Mouse (Mus musculus) layer of hippocampus, adult 11-12 months (tissue): ENCODE data around the gene Dnajc15.
"Not testable (repeated sequence)": the region's sequence is repeated elsewhere in the genome, so short reads cannot be mapped to it uniquely, and the experiment has no call there.

Experiments
- DNase-seq: peaks from one replicate; pipeline ENCODE4 v3.0.0; 2022; ENCODE audit warnings: low spot score

Dnajc15 gene

GRCm38 (mm10) chr14:77874304-77875241 lies at the start of gene Dnajc15:
Dnajc15 (minus strand) TSS chr14:77875125.
- peak; percentile 87 for DNase-seq

- DNase-seq, result no peak
These were observed 48.3 kb upstream of the Dnajc15 start for GRCm38 (mm10) chr14:77923076-77923865.

- no peak for DNase-seq
These were observed 46.7 kb upstream of the Dnajc15 start for GRCm38 (mm10) chr14:77921641-77922040.

- DNase-seq, result no peak
These were observed 40.9 kb upstream of the Dnajc15 start for GRCm38 (mm10) chr14:77915776-77916175.

GRCm38 (mm10) chr14:77906586-77906985 lies 31.7 kb upstream of the Dnajc15 start:
- no peak for DNase-seq

- DNase-seq, result no peak
These were observed 30.5 kb upstream of the Dnajc15 start for GRCm38 (mm10) chr14:77905466-77905865.

- DNase-seq, result no peak
These were observed 29.3 kb upstream of the Dnajc15 start, which contains the start of gene Epsti1 for GRCm38 (mm10) chr14:77904171-77904762. Epsti1 (plus strand) TSS chr14:77904239.

GRCm38 (mm10) chr14:77902541-77902940 lies 27.6 kb upstream of the Dnajc15 start:
- no peak for DNase-seq

GRCm38 (mm10) chr14:77895951-77896350 lies 21.0 kb upstream of the Dnajc15 start:
- DNase-seq, result no peak

- DNase-seq, result no peak
These were observed 15.0 kb upstream of the Dnajc15 start for GRCm38 (mm10) chr14:77889911-77890310.

GRCm38 (mm10) chr14:77886941-77887340 lies 12.0 kb upstream of the Dnajc15 start:
- DNase-seq, result no peak

GRCm38 (mm10) chr14:77886376-77886775 lies 11.5 kb upstream of the Dnajc15 start:
- DNase-seq, result no peak

GRCm38 (mm10) chr14:77882669-77883068 lies 7.7 kb upstream of the Dnajc15 start:
- DNase-seq, result peak; percentile 8

- no peak for DNase-seq
These were observed 7.1 kb upstream of the Dnajc15 start for GRCm38 (mm10) chr14:77881998-77882397.

GRCm38 (mm10) chr14:77877876-77878275 lies 3.0 kb upstream of the Dnajc15 start:
- not testable (repeated sequence) for DNase-seq

- DNase-seq, result no peak
These were observed 1.3 kb upstream of the Dnajc15 start for GRCm38 (mm10) chr14:77876199-77876598.

GRCm38 (mm10) chr14:77871380-77871975 lies 3.4 kb downstream of the Dnajc15 start:
- DNase-seq, result no peak

- DNase-seq, result no peak
These were observed 4.0 kb downstream of the Dnajc15 start for GRCm38 (mm10) chr14:77870926-77871325.

- DNase-seq, result no peak
These were observed 7.3 kb downstream of the Dnajc15 start for GRCm38 (mm10) chr14:77867601-77868000.

- DNase-seq, result no peak
These were observed 10.4 kb downstream of the Dnajc15 start for GRCm38 (mm10) chr14:77864510-77864909.

- DNase-seq, result no peak
These were observed 10.9 kb downstream of the Dnajc15 start for GRCm38 (mm10) chr14:77864051-77864450.
